Mouse (Mus musculus) heart, embryonic 14.5 days (tissue): ENCODE measurements around the gene Stk32c. TPM values are rescaled to one million over a fixed set of nuclear protein-coding genes. Genes with fewer than 3 reads are reported as not detected.

ENCODE experiments used
- ATAC-seq: fragments of 200-750 bp; cut with Nextera tagmentation; 2 replicates; pipeline ENCODE4 v1.8.0; 2017; ENCODE audit warnings: low read depth, moderate TSS enrichment; ENCODE audit not compliant: insufficient number of reproducible peaks, insufficient read depth, low FRiP score
- H3K27ac ChIP-seq, 2 experiments: fragments of 200-500 bp in 1 of 2; fragments of 300-500 bp in 1 of 2; sonication (generic) in 1 of 2; replicated peaks in 1 of 2; 2 replicates each; pipeline ENCODE4 v1.5.1; 2012 to 2014; ENCODE audit warnings: low read depth in 2 of 2, low read length in 2 of 2, control low read depth in 1 of 2, mild to moderate bottlenecking in 1 of 2, mixed read lengths in 1 of 2; ENCODE audit not compliant: control insufficient read depth in 1 of 2, insufficient read depth in 1 of 2
- H3K27me3 ChIP-seq: fragments of 300-500 bp; sonication (generic); 2 replicates; pipeline ENCODE4 v1.6.1; 2014; ENCODE audit warnings: mild to moderate bottlenecking, low read length, control low read depth; ENCODE audit not compliant: control insufficient read depth, insufficient read depth
- H3K36me3 ChIP-seq: fragments of 300-500 bp; sonication (generic); 2 replicates; pipeline ENCODE4 v1.6.1; 2014; ENCODE audit warnings: mild to moderate bottlenecking, control low read depth, low read length, mixed read lengths; ENCODE audit not compliant: control insufficient read depth, insufficient read depth
- H3K4me1 ChIP-seq, 2 experiments: fragments of 200-500 bp in 1 of 2; fragments of 300-500 bp in 1 of 2; sonication (generic) in 1 of 2; 2 replicates each; pipeline ENCODE4 v1.6.1; 2012 to 2014; ENCODE audit warnings: low read length in 2 of 2, control low read depth in 1 of 2, mixed read lengths in 1 of 2; ENCODE audit not compliant: control insufficient read depth in 2 of 2, insufficient read depth in 2 of 2
- H3K4me2 ChIP-seq: fragments of 300-500 bp; sonication (generic); 2 replicates; pipeline ENCODE4 v1.6.1; 2014; ENCODE audit warnings: mild to moderate bottlenecking, low read length
- H3K4me3 ChIP-seq, 2 experiments: fragments of 200-500 bp in 1 of 2; fragments of 300-500 bp in 1 of 2; sonication (generic) in 1 of 2; 2 replicates each; pipeline ENCODE4 v1.5.1; 2012 to 2014; ENCODE audit warnings: low read length in 2 of 2, mild to moderate bottlenecking in 2 of 2, control low read depth in 1 of 2, low read depth in 1 of 2, moderate library complexity in 1 of 2; ENCODE audit not compliant: control insufficient read depth in 1 of 2, insufficient read depth in 1 of 2
- H3K9ac ChIP-seq: fragments of 300-500 bp; sonication (generic); 2 replicates; pipeline ENCODE4 v1.6.1; 2014; ENCODE audit warnings: mild to moderate bottlenecking, low read length
- H3K9me3 ChIP-seq: fragments of 300-500 bp; sonication (generic); 2 replicates; pipeline ENCODE4 v1.6.1; 2016; ENCODE audit warnings: low read length, control low read depth; ENCODE audit not compliant: control insufficient read depth
- WGBS: fragments of 180-500 bp; shearing (Covaris S2); extraction: QIAGEN DNeasy Blood & Tissue Kit; methylation state at CpG from one replicate; pipeline ENCODE4 v1.1.7; 2014; 5-methylcytosine and 5-hydroxymethylcytosine counted together
- polyA plus RNA-seq: library from polyadenylated mRNA; unstranded; fragments of >200 nt; fragmentation: Nextera tagmentation; extraction: Ambion mirVana; gene quantifications from 2 replicates; pipeline ENCODE4 v1.2.1, GENCODE M21; 2014

Stk32c gene
- polyA plus RNA-seq, 1 experiment from 2014 or later, result not detected

DNA sequence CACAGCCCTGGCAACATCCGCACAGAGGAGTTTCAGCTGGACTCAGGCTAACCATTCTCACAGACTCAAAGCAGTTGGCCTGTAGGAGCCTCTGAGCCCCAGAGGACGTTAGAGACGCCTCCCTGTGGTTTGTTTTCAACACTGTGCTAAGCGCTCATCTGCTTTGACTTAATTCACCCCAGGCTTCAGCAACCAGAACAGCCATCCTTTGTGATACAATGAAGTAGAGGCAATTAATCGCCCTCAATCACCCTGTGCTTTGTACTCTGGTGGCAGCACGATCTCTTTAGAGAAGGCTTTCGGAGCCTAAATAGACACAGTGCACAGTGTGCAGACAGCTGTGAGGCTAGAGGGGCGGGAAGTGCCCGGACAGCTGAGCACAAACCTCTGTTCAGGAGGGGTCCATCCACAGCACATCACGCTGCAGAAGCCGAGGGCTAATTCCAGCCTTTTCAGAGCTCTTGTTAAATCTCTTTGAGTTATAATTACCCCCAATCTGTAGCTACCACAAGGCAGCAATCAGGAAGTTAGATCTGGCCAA, 73.1 kb downstream of the Stk32c start:
- Histone ChIP-seq H3K9me3 (no peaks in the 10 kb centered on the region), H3K4me1 (peaks cover 8 to 10% of the 10 kb centered on the region in 2 experiments), H3K27me3 (0 out of 2 replicates have a peak, but pooled peaks cover 5% of the 10 kb centered on the region), H3K4me2 (no peak overlapping the region), H3K36me3 (no peaks in the 10 kb centered on the region), H3K9ac (no peak overlapping the region), H3K27ac (no peak overlapping the region), H3K4me3 (no peak overlapping the region)
- whole genome bisulfite sequencing, result 33% methylated on average over 11 of the region's 11 CpGs
- no peak for ATAC-seq

DNA sequence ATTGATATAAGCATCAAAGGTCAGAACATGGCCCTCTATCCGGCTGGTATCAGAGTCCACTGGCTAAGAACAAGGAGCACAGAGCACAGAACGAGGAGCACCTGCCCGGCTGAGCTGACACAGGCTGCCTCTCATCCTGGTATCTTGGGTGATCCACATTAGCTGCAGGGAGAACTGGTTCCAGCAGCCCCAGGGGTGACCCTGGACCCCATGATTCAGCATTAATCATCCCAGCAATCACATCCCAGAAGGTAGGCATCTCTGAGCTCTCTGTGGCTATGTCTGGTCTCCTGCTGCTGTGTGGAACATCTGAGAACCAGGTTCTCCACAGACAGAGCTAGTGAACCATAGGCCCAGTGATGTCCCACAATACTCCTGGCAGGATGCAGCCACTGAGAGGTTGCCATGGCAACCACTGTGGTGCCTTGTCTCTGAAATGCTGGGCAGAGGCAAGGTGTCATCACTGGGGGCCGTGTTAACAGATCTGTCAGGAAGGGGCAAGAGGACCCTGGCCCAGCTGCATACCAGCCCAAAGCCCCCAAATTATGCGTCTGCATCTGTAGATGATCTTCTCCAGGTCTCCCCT, 76.1 kb downstream of the Stk32c start:
- Histone ChIP-seq H3K27me3 (0 out of 2 replicates have a peak, but pooled peaks cover 5% of the 10 kb centered on the region), H3K4me3 (no peak overlapping the region), H3K4me1 (peaks cover 12 to 13% of the 10 kb centered on the region in 2 experiments), H3K36me3 (no peaks in the 10 kb centered on the region), H3K9ac (no peak overlapping the region), H3K27ac (no peak overlapping the region), H3K4me2 (no peak overlapping the region), H3K9me3 (no peaks in the 10 kb centered on the region)
- 76% methylated on average over 5 of the region's 5 CpGs for WGBS
- ATAC-seq, result no peak

DNA sequence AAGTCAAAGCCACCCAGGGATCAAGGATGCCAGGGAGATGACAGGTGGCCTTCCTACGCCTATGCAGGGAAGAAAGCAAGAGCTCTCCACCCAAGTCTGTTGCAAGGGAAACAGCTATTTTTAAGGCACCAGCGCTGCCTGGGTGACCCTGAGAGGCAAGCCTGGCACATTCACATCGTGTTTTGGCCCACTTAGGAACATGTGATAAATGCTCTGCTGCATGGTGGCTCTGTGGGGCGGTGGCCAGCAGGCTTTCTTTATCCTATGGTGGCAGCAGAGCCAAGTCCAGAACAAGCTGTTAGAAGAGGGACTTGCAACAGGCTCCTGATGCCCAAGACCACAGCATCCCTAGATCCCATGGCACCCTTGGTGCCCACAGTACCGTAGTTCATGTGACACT, 77.9 kb downstream of the Stk32c start:
- peaks cover 12 to 13% of the 10 kb centered on the region in 2 experiments for H3K4me1 ChIP-seq
- H3K4me3 ChIP-seq, result no peak overlapping the region
- no peak for ATAC-seq
- H3K27me3 ChIP-seq, result 0 out of 2 replicates have a peak, but pooled peaks cover 5% of the 10 kb centered on the region
- no peaks in the 10 kb centered on the region for H3K36me3 ChIP-seq
- H3K9me3 ChIP-seq, result no peaks in the 10 kb centered on the region
- 0 out of 4 replicates have a peak overlapping the region, but pooled peaks of 1 of the 2 experiments have one; percentile 29 for H3K27ac ChIP-seq
- no peak overlapping the region for H3K4me2 ChIP-seq
- no peak overlapping the region for H3K9ac ChIP-seq
- WGBS, result 48% methylated on average over 5 of the region's 5 CpGs

DNA sequence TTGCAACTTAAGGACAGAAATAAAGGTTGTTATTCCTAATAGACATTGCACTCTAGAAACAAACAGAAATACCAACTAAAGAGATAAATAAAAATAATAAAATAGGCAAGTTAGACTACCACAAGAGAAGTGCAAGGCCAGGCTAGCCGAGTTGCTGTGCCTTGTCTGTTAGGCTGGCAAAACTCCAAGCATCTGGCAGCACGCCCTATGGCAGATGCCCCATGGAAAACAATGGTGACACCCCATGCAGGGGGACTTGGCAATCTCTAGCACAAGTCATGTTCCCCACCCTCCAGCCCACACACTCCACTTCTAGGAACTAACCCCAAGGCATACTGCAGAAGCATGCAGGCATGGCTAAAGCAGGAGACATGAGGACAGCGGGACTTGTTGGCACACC, 79.7 kb downstream of the Stk32c start:
- ATAC-seq, result no peak
- peaks cover 12 to 13% of the 10 kb centered on the region in 2 experiments for H3K4me1 ChIP-seq
- H3K36me3 ChIP-seq, result no peaks in the 10 kb centered on the region
- no peak overlapping the region for H3K9ac ChIP-seq
- H3K4me2 ChIP-seq, result no peak overlapping the region
- H3K27ac ChIP-seq, result no peak overlapping the region
- no peak overlapping the region for H3K4me3 ChIP-seq
- no peaks in the 10 kb centered on the region for H3K9me3 ChIP-seq
- H3K27me3 ChIP-seq, result 0 out of 2 replicates have a peak, but pooled peaks cover 5% of the 10 kb centered on the region
- WGBS, result 53% methylated on average over 3 of the region's 3 CpGs

DNA sequence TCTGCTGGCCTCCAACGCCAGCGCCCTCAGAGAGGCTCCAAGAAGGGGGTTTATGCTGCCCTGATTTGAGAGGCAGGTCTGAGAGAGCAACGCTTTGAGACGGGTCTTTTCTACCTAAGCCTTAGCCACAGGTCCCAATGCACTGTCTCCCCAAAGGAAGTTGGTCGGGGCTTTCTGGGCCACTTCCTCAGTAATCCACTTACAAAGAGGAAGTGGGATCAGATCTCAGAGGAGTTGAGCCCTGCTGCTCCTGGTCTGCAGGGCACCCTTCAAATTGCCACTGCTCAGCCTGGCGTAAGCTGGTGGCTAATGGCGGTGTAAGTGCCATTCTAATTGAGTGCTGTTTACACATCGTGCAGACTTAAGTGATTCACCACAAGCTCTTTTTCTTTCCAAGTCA, 81.6 kb downstream of the Stk32c start:
- Histone ChIP-seq H3K27ac (no peak overlapping the region), H3K9me3 (no peaks in the 10 kb centered on the region), H3K9ac (no peak overlapping the region), H3K27me3 (no peaks in the 10 kb centered on the region), H3K36me3 (no peaks in the 10 kb centered on the region), H3K4me3 (no peak overlapping the region), H3K4me1 (peaks cover 12 to 13% of the 10 kb centered on the region in 2 experiments), H3K4me2 (no peak overlapping the region)
- 72% methylated on average over 8 of the region's 8 CpGs for WGBS
- ATAC-seq, result no peak

DNA sequence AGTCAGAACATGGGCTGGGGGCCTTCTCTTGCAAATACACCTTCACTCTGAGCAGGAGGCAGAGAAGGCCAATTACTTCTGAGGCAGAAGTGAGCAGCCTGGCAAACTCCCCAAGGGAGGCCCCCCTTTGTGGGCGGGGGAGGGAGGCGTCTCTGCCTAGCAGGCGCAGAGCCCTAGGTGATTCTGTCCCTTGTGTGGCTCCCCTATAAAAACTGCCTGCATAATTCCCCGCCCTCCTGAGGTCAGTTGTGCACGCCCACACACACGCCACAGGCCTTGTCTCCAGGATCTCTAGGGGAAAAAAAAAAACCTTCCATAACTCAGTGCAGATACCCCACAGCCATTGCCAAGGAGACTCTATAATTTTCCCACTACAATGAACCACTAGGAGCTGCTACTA, 82.7 kb downstream of the Stk32c start:
- Histone ChIP-seq H3K36me3 (no peaks in the 10 kb centered on the region), H3K27me3 (no peaks in the 10 kb centered on the region), H3K9ac (no peak overlapping the region), H3K4me3 (no peak overlapping the region), H3K4me2 (no peak overlapping the region), H3K4me1 (peaks cover 7 to 17% of the 10 kb centered on the region in 2 experiments), H3K9me3 (no peaks in the 10 kb centered on the region), H3K27ac (no peak overlapping the region)
- WGBS, result 62% methylated on average over 6 of the region's 6 CpGs
- ATAC-seq, result no peak

DNA sequence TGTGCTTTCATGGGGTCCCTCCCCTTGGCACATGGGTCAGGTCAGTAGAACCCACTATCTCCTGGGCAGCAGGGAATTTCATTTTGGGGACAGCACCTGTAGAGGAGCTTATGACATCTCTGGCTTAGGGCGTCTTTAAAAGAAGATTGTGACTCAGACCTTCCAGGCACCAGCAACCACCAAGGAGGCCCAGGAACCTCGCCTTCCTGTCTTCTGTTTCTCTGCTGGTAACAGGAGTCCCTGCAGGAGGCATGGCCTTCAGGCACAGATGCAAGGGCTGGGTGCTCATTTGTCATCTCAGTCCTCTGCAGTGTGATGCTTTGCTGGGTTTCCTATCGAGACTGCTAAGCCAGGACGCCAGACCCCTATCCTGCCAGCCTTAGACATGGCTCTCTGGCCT, 84.1 kb downstream of the Stk32c start:
- Histone ChIP-seq H3K27ac (no peak overlapping the region), H3K36me3 (no peaks in the 10 kb centered on the region), H3K4me3 (no peak overlapping the region), H3K27me3 (no peaks in the 10 kb centered on the region), H3K4me1 (peaks cover 2 to 9% of the 10 kb centered on the region in 2 experiments), H3K9me3 (no peaks in the 10 kb centered on the region), H3K9ac (no peak overlapping the region), H3K4me2 (no peak overlapping the region)
- WGBS, result 59% methylated on average over 4 of the region's 4 CpGs
- no peak for ATAC-seq

DNA sequence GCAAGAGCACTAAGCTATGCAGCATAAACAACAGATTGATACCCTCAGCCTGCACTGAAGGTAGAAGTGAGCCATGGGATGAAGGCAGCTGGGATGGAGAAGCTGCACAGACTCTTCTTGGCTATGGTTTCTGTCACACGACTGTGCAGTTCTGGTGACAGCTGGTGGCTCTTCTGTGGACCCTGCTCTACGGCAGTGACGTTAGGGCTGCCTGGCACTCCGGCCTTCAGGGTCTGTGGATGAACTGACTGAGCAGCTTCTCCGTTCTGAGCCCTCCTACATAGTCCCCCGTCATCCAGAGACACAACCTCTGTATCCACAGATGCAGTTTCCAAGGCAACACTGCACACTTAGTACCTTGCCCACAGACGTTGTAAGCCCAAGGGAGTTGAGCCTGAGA, 86.6 kb downstream of the Stk32c start:
- Histone ChIP-seq H3K27ac (no peak overlapping the region), H3K36me3 (no peaks in the 10 kb centered on the region), H3K9ac (no peak overlapping the region), H3K27me3 (0 out of 2 replicates have a peak, but pooled peaks cover 6% of the 10 kb centered on the region), H3K4me3 (no peak overlapping the region), H3K4me1 (peaks cover 0 to 9% of the 10 kb centered on the region in 2 experiments), H3K9me3 (no peaks in the 10 kb centered on the region), H3K4me2 (no peak overlapping the region)
- no peak for ATAC-seq
- 61% methylated on average over 7 of the region's 7 CpGs for WGBS
